Mouse (Mus musculus): ENCODE measurements around the gene Cdc42bpg.
A peak's percentile ranks its signal among the peaks of the same experiment; 100 is the strongest.

Cdc42bpg gene

DNA sequence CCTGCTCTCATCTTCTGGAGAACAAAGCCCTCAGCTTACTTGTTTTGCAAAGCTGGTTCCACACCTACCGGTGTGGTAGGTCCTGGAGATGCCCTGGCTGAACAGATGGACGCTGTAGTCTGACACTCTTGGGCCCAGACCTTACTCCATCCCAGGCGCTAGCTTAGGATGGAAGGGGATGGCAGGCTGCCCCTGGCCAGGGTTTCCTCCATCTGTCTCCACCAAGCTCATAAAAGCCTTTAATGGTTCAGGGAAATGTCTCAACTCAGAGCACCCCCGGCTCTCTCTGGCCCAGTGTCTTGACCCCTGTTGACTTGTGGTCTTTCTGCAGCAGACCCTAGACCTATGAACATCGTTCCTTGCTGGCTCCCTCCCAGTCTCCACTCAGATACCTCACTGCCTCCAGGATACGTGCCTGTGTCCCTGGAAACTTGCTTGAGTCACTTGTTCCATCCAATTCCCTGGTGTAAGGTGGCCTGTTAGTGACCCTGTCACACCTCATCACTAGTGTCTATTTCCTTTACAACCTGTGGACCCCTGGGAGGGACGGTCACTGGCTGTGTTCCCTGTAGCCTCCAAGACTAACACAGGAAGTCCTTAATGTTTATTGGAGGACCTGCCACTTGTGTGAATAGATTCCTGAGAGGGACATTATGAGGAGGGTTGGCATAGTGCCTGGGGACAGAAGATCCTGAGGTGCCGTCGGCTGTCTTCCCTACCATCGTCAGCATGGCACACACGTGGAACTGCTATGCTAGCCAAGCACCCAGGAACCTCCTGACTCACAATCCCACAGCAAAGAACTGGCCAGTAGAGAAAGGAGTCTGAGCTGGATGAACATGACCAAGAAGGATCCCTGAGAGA is 38.7 kb upstream of the Cdc42bpg start:
- Histone ChIP-seq H3K4me3 (replicated peaks; ENCODE audit: low read length) (no peak overlapping the region), H3K27me3 (ENCODE audit: insufficient read depth, low read length) (no peaks in the 10 kb centered on the region), H3K36me3 (ENCODE audit: insufficient read depth, low read length) (peaks cover 11% of the 10 kb centered on the region), H3K9me3 (ENCODE audit: low read length) (no peaks in the 10 kb centered on the region), H3K4me1 (replicated peaks; ENCODE audit: low read depth, low read length) (peaks cover 89% of the 10 kb centered on the region)
- TF ChIP-seq CTCF (conservative IDR thresholded peaks at IDR 0.05; ENCODE audit: low read length) (no peak), POU5F1 (IDR thresholded peaks at IDR 0.05; ENCODE audit: borderline replicate concordance, low read length) (no peak)

DNA sequence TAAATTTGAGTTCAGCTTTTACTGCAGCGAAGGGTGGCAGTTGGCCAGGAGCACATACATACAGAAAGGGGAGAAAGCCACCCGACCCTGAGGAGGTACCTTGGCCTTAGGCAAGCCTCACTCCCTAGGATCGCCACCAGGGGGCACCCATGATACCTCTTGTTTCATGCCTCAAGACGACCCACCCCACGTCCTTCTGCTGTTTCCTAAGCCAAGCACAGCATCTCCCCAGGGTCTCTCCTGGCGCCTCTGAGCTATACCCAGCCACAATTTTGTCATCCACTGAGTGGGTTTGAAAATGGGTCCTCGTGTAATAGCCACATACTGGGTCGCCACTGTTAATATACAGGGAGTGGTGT is 38.1 kb upstream of the Cdc42bpg start:
- no peaks in the 10 kb centered on the region for H3K27me3 ChIP-seq (ENCODE audit: insufficient read depth, low read length)
- H3K9me3 ChIP-seq (ENCODE audit: low read length) = no peaks in the 10 kb centered on the region
- no peak overlapping the region for H3K4me3 ChIP-seq (replicated peaks; ENCODE audit: low read length)
- H3K36me3 ChIP-seq (ENCODE audit: insufficient read depth, low read length) = peaks cover 5% of the 10 kb centered on the region
- H3K4me1 ChIP-seq (replicated peaks; ENCODE audit: low read depth, low read length) = peaks cover 89% of the 10 kb centered on the region
- TF ChIP-seq CTCF (conservative IDR thresholded peaks at IDR 0.05; ENCODE audit: low read length) (peak; percentile 80), POU5F1 (IDR thresholded peaks at IDR 0.05; ENCODE audit: borderline replicate concordance, low read length) (no peak)

DNA sequence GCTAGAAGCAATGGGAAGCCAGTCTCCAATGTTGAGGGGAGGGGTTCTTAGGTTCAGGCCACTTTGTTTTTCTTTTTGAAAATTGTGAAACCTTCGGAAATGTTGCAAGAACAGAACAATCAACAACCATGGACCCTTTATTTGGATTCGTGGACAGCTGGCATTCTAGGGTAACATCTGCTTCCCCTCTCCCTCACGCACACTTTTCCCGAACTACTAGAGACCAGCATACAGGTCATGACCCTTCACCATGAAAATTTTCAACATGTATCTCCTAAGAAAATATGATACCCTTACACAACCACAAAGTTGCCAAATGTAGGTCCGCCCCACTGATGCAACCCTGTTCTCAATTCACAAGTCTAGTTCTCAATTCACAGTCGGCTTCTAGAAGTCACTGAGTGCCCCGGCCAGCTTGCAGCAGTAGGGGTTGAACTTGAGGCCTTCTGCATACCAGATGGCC is 37.6 kb upstream of the Cdc42bpg start:
- H3K36me3 ChIP-seq (ENCODE audit: insufficient read depth, low read length) = peaks cover 5% of the 10 kb centered on the region
- H3K27me3 ChIP-seq (ENCODE audit: insufficient read depth, low read length) = no peaks in the 10 kb centered on the region
- TF ChIP-seq CTCF (conservative IDR thresholded peaks at IDR 0.05; ENCODE audit: low read length) = no peak
- TF ChIP-seq POU5F1 (IDR thresholded peaks at IDR 0.05; ENCODE audit: borderline replicate concordance, low read length) = no peak
- TF ChIP-seq NANOG (IDR thresholded peaks at IDR 0.05; ENCODE audit: borderline replicate concordance, low read length) = no peak
- H3K4me1 ChIP-seq (replicated peaks; ENCODE audit: low read depth, low read length) = peaks cover 89% of the 10 kb centered on the region
- no peak overlapping the region for H3K4me3 ChIP-seq (replicated peaks; ENCODE audit: low read length)
- no peaks in the 10 kb centered on the region for H3K9me3 ChIP-seq (ENCODE audit: low read length)

DNA sequence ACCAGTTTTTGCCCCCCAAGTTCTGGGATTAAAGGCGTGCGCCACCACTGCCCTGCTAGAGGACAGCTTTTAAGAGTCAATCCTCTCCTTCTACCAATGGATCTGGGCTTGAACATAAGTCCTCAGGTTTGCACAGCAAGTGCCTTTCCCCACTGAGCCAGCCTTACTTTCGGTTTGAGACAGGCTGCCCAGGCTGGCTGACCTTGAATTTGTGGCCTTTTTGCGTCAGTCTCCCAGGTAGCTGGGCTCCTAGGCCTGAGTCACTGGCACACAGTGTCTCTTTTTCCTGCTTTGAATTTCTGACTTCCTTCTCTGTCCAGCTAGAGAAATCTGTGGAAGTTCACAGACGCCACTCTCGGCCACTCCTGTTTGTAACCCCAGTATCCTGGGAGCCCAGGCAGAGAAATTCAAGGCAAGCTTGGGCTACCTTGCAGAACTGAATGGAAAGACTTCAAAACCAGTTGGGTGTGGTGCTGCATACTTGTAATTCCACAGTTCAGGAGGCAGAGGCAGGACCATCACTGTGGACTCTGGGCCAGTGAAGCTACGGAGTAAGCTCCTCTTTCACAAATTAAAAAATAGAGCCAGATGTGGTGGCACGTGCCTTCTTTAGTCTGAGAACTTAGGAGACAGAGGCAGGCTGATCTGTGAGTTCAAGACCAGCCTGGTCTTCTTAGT is 36.3 kb upstream of the Cdc42bpg start:
- no peak for TF ChIP-seq NANOG (IDR thresholded peaks at IDR 0.05; ENCODE audit: borderline replicate concordance, low read length)
- TF ChIP-seq CTCF (conservative IDR thresholded peaks at IDR 0.05; ENCODE audit: low read length) = no peak
- no peak for TF ChIP-seq POU5F1 (IDR thresholded peaks at IDR 0.05; ENCODE audit: borderline replicate concordance, low read length)
- no peaks in the 10 kb centered on the region for H3K9me3 ChIP-seq (ENCODE audit: low read length)
- H3K36me3 ChIP-seq (ENCODE audit: insufficient read depth, low read length) = peaks cover 15% of the 10 kb centered on the region
- no peaks in the 10 kb centered on the region for H3K27me3 ChIP-seq (ENCODE audit: insufficient read depth, low read length)
- peak overlapping the region; percentile 50 for H3K4me3 ChIP-seq (replicated peaks; ENCODE audit: low read length)
- peaks cover 89% of the 10 kb centered on the region for H3K4me1 ChIP-seq (replicated peaks; ENCODE audit: low read depth, low read length)

DNA sequence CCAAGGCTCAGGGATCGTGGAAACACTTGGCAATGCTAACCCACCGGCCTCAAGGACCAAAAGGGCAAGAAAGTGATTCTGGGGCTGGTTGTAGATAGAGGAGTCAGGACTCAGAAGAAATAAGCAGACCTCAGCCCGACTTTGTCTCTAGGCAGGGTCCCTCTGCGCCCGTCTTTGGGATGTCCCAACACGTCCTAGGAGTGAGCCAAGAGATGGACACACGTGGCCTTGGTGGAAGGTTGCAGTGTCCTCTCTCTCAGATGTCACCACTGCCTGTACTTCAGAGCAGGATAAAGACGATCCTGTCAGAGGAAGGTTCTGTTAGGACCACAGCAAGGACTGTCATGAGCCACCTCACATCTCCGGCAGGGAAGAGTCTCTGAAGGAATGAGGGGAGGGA is 35.6 kb upstream of the Cdc42bpg start:
- Histone ChIP-seq H3K36me3 (ENCODE audit: insufficient read depth, low read length) (peaks cover 15% of the 10 kb centered on the region), H3K9me3 (ENCODE audit: low read length) (no peaks in the 10 kb centered on the region), H3K4me3 (replicated peaks; ENCODE audit: low read length) (peak overlapping the region; percentile 50), H3K4me1 (replicated peaks; ENCODE audit: low read depth, low read length) (peaks cover 89% of the 10 kb centered on the region), H3K27me3 (ENCODE audit: insufficient read depth, low read length) (no peaks in the 10 kb centered on the region)
- TF ChIP-seq POU5F1 (IDR thresholded peaks at IDR 0.05; ENCODE audit: borderline replicate concordance, low read length) (no peak), CTCF (conservative IDR thresholded peaks at IDR 0.05; ENCODE audit: low read length) (no peak), NANOG (IDR thresholded peaks at IDR 0.05; ENCODE audit: borderline replicate concordance, low read length) (no peak)

DNA sequence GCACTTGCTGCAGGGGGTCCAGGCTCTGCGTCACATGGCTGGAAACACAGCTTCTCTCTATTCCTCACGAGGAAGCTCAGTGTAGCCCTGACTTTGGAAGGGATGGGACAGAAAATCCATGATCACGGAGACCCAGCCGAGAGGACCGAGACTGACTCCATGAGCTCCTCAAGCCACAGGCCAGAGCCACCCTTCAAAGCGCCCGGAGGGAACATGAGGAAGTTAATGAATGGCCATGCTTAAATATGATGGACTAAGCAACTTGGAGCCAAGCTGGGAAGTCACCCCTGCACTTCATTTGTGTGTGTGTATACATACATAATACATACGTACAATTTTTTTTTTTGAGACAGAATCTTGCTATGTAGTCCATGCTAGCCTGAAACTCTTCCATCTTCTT is 35.0 kb upstream of the Cdc42bpg start:
- H3K36me3 ChIP-seq (ENCODE audit: insufficient read depth, low read length) = peaks cover 15% of the 10 kb centered on the region
- no peak for TF ChIP-seq NANOG (IDR thresholded peaks at IDR 0.05; ENCODE audit: borderline replicate concordance, low read length)
- no peak for TF ChIP-seq CTCF (conservative IDR thresholded peaks at IDR 0.05; ENCODE audit: low read length)
- TF ChIP-seq POU5F1 (IDR thresholded peaks at IDR 0.05; ENCODE audit: borderline replicate concordance, low read length) = no peak
- peak overlapping the region; percentile 50 for H3K4me3 ChIP-seq (replicated peaks; ENCODE audit: low read length)
- no peaks in the 10 kb centered on the region for H3K9me3 ChIP-seq (ENCODE audit: low read length)
- no peaks in the 10 kb centered on the region for H3K27me3 ChIP-seq (ENCODE audit: insufficient read depth, low read length)
- peaks cover 93% of the 10 kb centered on the region for H3K4me1 ChIP-seq (replicated peaks; ENCODE audit: low read depth, low read length)

DNA sequence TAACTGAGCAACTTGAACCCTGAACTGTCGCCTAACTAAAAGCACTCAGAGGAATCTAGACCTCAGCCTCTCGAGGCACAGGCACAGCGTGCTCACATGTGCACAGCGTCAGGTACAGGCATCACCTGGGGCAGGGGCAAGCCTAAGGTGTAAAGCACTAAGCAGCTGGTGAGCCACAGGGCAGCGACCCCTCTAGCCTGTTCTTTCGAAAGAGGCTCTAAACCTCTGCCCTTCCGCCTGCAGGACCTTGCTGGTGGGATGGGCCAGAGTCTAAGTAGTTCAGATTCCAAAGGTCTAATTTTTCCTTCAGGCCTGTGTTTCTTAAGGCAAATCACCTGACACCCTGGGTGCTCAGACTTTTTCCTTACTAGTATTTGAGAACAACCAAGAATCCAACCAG is 34.2 kb upstream of the Cdc42bpg start:
- H3K36me3 ChIP-seq (ENCODE audit: insufficient read depth, low read length) = peaks cover 15% of the 10 kb centered on the region
- H3K9me3 ChIP-seq (ENCODE audit: low read length) = no peaks in the 10 kb centered on the region
- H3K4me1 ChIP-seq (replicated peaks; ENCODE audit: low read depth, low read length) = peaks cover 93% of the 10 kb centered on the region
- TF ChIP-seq NANOG (IDR thresholded peaks at IDR 0.05; ENCODE audit: borderline replicate concordance, low read length) (no peak), POU5F1 (IDR thresholded peaks at IDR 0.05; ENCODE audit: borderline replicate concordance, low read length) (no peak), CTCF (conservative IDR thresholded peaks at IDR 0.05; ENCODE audit: low read length) (no peak)
- no peaks in the 10 kb centered on the region for H3K27me3 ChIP-seq (ENCODE audit: insufficient read depth, low read length)
- 0 out of 2 replicates have a peak overlapping the region, but pooled peaks have one; percentile 50 for H3K4me3 ChIP-seq (replicated peaks; ENCODE audit: low read length)

DNA sequence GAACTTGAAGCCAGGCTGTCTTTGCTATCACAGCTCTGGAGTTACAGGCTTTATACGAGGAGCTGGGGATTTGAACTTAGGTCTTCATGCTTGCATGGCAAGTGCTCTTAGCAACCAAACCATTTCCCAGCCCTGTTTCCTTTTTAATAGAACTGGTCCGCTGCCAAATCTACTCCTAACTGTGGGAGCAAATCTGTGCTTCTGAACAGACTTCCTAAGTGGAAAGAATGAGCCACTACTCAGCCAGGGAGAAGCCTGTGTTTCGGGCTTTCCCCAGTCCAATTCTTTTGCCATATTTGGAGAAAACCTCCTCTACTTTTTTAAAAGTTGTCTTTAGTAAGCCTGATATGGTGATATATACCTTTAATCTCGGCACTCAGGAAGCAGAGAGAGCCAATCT is 33.5 kb upstream of the Cdc42bpg start:
- Histone ChIP-seq H3K9me3 (ENCODE audit: low read length) (no peaks in the 10 kb centered on the region), H3K4me1 (replicated peaks; ENCODE audit: low read depth, low read length) (peaks cover 90% of the 10 kb centered on the region), H3K36me3 (ENCODE audit: insufficient read depth, low read length) (peaks cover 15% of the 10 kb centered on the region), H3K4me3 (replicated peaks; ENCODE audit: low read length) (no peak overlapping the region), H3K27me3 (ENCODE audit: insufficient read depth, low read length) (no peaks in the 10 kb centered on the region)
- TF ChIP-seq CTCF (conservative IDR thresholded peaks at IDR 0.05; ENCODE audit: low read length) (no peak), POU5F1 (IDR thresholded peaks at IDR 0.05; ENCODE audit: borderline replicate concordance, low read length) (no peak), NANOG (IDR thresholded peaks at IDR 0.05; ENCODE audit: borderline replicate concordance, low read length) (no peak)

Measured in E14TG2a.4 (cell line).